Mouse (Mus musculus) inflammation-experienced regulatory T-cells, adult 6 months (primary cell): Measurements from ENCODE around the gene Rrp7a. TPM values are rescaled to one million over a fixed set of nuclear protein-coding genes. Genes with fewer than 3 reads are reported as not detected.
"Not testable (repeated sequence)": the region's sequence is repeated elsewhere in the genome, so short reads cannot be mapped to it uniquely, and the experiment has no call there.

Source experiments
- ATAC-seq: one replicate; pipeline ENCODE4 v1.8.0; 2017
- polyA plus RNA-seq, 3 experiments: library from polyadenylated mRNA; unstranded; fragments of 100-300 nt; shearing (Covaris generic); gene quantifications; one replicate each; pipeline ENCODE4 v1.2.1; 2017

Gene Rrp7a
- polyA plus RNA-seq, 3 experiments from 2014 or later: 70.6 to 86.9 (median 82.4) TPM

DNA sequence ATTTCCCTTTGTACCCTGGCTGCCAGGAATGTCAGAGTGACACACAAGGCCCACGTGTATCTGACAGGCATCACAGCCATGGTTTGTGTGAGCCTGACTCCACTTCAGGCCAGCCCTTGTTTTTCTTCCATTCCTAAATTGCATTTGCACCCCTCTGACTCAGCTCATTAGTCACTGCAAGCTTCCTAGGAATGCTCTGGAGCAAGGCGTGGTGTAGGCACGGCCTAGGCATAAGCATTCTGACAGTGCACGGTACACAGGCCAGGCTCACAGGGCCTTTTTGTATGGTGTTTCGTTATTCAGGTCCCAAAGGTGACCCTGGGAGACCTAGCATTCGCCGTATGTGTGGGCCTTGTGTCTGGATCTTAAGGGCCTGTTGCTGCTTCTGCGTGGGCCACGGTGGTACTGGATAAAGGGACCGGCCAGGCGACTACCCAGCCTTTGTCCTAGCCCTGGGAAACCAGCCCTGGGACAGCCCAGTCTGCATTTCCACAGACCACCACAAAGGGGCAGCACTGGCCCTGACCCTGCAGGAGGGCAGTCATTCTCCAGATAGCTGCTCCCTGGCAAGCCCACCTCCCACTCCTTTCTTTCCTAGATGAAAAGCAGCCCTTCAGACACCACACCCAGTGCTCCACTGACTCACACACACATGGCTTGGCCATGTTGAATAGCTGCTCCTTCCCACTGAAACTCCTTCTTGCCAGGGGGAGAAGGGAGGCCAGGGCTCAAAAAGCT is 34.5 kb upstream of the Rrp7a start:
- ATAC-seq: no peak

DNA sequence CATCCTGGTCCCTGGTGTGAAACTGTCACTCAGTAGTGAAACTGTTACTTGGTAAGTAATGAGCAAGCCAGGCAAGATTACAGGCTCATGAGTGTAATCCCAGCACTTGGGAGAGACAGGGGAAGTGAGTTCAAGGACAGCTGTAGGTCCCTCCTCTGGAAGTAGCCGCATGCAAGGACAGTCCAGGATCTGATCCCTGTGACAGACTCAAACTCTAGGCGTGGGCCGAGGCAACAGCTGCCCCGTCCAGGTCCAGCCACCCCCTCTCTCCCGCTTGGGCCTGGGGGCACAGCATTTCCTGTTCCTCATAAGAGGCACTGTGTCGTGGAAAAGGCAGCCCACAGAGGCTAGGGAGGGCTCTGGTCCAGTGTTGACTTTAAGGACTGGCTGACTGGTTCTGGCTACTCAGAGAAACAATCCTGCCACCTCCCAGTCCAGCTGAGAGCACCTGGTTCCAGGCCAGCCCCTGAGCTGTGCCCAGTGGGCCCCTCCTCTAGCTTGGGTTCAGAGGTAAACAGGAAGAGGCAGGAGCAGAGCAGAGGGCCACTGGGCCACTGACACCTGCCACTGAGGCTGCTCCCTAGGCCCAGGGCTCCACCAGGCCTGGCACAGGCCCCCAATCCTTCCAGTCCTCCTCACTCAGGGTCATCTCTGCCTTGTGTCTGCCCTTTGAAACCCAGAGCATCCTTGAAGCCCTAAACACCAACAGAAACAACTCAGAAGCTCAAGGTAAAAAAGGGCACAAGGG is 33.2 kb upstream of the Rrp7a start:
- no peak for ATAC-seq

DNA sequence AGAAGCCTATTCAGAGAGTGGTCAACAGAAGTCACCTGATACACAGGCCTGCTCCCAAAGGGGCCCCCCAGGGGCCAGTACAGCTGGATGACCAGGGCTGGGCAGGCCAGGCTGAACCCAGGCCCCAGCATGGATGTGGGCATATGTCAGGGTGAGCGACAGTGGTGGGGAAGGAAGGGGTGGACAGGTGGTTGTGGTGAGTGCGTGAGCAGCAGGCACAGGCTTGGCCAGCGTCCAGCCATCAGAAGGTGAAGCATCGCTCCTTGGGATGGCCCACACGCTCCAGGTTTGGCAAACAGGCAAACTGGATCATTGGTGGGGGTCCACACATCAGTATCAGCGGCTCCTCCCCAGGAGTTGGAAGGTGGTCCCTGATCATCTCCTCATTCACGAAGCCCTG is 31.7 kb upstream of the Rrp7a start:
- no peak for ATAC-seq

DNA sequence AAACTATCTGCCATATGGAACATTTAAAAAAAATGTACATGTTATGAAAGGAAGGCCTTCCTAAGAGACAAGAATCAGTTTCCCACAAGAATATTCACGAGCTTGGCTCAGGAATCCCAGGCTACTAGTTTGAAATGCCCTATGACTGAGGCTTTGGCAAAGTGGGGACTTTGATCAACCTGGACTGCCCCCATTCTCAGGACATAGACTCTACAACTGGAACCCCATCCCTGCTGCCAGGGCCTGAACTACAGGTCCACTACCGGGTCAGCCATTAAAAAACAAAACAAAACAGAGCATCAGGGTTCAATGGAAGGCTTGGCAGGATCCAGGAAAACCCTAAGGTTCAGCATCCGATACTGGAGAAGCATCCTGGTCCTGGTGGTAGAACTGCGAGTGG is 28.1 kb upstream of the Rrp7a start:
- ATAC-seq: no peak

DNA sequence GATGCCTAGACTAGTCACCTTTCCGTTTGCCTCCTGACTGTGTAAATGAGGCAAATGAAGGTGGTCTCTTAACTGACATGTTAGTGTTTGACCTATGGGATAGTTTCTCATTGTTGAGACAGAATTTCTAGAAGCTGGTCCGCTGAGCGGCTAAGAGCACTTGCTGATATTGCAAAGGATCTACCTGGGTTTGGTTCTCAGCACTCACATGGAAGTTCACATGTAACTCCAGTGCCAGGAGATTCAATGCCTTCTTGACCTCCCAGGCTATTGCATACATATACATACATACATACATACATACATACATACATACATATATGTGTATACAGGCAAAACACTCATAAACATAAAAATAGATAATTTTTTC is 27.5 kb upstream of the Rrp7a start:
- ATAC-seq: no peak

DNA sequence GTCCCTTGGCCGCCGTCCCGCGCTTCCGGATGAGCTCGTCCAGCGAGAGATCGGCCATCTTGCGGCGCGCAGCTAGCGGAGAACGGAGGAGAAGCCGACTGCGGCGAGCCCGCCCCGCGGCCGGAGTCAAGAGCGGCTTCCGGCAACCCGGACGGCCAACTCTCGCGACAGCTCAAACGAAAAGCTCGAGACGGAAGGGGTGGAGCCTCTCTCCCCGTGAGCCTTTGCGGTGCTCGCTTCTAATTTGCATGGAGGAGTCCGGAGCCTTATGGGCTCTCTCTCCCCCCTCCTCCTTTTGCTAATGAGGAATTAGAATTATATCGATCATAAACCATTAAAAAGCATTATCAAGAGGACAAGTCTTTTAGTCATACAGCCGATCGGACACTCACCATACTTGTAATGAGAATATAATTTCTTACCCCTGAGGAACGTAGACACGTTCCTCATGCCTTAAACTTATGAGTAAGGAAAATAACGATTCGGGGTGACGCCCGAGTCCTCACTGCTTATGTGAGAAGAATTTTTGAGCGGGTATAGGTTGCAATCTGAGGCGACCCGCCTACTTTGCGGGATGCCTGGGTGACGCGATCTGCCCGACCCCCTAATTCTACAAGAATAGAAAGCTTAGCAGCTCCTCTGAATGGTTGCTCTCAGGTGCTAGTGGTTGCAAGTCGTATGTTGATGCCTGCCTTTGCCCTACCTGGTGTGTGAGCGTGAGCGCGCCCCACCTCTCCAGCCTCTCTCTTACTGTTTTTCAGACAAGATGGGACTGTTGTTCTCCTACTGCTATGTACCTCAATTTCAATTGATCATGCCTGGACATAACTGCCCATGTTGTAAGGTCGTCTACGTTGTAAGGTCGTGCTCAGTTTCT is 26.8 kb upstream of the Rrp7a start, which contains the start of gene Poldip3:
Poldip3 (minus strand) TSS at position 189 of the 877 bp plus-strand sequence.
- peak; percentile 81 for ATAC-seq

DNA sequence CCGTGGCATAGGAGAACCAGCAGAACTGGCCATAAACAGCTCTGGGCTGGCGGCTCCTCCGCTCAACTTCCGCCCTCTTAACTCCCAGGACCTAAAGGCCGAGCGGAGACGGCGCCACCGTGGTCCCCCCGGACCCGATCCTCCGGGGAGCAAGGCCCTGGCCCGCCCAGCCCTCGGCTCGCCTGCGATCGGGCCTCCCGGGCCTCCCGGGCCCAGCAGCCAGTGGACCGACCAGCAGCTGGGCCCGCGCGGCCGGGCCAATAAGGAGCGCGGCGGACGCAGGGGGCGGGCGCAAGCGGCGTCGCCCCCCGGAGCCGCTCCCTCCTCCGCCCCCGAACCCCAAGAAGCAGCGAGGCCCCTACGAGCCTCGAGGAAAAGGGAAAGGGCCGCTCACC is 26.2 kb upstream of the Rrp7a start:
- peak; percentile 20 for ATAC-seq

DNA sequence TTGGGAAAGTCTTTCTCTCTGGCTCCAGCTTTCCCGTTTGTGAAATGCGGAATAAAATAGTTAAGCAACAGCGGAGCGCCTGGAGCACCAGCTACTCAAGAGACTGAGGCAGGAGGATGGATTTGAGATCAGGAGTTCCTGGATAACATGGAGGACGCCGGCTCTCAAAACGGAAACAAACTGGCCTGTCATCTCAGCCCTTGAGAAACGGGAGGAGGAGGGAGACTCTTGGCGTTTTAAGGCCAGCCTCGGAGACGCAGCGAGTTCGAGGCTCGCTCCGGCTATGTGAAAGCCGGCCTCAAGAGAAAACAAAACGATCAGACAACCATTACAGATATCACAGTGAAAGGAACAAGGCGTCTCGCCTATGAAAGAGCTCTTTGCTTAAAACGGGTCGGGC is 25.8 kb upstream of the Rrp7a start:
- ATAC-seq: no peak

DNA sequence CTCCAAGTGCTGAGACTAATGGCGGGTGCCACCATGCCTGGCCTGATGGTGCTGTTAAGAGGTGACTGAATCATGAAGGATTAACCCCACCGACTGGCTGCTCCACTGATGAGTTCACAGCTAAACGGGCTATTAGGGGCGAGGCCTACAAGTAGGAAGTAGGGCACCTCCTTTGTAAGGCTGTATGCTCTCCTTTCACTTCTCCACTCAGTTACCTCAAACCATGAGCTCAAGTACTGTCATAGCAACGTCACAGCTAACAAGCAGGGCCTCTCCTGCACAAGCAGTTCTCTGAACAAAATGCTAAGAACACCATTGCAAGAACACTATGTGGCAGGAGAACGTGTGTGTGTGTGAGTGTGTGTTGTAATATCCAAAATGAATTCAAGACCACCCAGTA is 22.9 kb upstream of the Rrp7a start:
- ATAC-seq: no peak

DNA sequence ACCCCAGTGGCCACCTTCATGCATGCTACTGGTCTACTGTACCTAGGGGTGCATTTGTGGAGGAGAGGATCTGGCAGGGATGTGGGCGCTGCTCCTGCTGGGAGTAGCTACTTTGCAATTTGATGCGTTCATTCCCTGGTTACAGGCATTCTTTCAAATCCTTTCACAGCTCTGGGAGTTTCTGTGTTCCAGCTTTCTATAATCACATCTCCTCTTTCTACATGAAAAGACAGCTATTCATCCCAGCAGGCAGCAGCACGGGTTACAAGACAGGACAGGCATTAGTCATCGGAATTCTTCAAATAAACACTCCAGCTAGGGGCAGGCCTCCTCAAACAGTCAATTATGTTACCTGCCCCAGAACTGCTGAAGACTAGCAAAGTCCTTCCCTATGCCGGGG is 20.3 kb upstream of the Rrp7a start:
- no peak for ATAC-seq

DNA sequence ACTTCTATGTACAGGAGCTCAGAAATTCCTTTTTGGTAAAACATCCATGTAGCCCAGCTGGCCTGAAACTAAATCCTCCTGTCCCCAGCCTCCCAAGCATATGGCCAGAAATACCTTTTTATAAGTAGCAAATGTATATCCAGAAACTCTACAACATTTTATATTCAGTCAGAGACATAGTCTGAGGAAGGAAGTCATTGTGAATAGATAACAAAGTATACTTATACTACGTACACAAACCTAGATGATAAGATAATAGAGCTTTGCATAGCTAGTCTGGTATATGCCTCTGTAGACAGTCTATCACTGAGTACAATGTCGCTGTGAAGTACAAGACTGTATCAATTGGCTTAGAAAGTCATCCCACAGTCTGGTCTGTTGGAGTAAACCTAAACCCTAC is 13.1 kb upstream of the Rrp7a start:
- ATAC-seq: no peak

DNA sequence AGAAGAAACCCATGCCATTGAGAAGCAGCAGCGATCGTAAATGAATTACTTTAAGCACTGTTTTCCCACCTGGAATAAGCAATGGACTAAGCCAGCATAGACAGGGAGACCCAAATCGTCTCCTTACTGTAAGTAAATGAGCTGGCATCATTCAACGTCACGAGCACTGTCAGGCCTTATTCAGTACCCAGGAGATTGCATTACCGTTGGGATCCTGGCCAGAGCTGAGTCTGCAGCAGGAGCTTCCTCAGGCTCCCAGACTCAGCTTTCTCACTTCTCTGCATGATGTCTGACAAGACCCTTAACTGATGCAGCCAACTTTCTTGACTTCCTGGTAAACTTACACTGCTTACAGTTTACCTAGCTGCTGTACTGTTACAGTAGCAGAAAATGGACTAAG is 12.1 kb upstream of the Rrp7a start:
- ATAC-seq: no peak

DNA sequence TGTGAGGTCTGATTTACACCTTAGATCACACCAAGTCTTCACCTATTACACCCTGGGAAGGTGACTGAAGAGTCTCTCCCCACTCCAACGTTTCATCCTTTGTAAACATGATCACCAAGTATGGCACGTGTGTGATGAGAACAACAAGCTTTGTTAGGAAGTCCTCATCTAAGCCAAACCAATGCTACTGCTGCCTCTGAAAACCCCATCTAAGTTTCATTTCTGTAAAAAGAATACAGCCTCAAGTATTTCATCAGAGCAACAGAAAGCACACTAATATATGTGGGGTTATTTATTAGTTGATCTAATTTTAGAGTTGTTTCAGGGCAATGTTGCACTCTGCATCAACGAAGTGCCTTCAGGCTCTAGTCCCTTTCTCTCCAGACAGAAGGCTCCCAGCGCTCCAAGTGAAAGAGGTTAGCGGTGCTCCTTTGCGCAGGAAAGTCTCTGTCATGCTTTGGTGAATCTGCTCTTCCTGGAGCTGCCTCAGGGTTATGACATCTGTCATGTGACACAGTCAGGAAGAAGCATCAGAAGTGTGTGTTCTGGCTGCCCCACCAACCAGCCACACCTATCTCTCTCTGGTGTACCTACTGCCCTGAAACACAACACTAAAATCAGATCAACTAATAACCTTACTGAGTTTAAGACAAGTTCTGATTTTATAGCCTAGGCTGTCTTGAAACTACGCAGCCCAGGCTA is 7.1 kb upstream of the Rrp7a start:
- ATAC-seq: no peak

DNA sequence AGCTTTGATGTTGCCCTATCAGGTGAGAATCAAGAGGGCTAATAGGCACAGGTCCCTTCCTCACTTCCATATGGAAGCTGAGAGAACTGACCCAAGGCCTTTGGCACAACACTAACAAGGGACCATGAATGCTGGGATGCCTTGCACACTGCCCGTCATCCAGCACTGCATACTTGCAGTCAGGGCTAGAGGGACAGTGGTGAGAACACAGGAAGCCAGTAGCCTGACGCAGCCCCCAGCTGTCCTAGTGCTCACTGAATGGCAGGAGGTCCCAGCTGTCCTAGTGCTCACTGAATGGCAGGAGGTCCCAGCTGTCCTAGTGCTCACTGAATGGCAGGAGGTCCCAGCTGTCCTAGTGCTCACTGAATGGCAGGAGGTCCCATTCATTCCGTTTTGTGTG is 4.4 kb upstream of the Rrp7a start:
- not testable (repeated sequence) for ATAC-seq

DNA sequence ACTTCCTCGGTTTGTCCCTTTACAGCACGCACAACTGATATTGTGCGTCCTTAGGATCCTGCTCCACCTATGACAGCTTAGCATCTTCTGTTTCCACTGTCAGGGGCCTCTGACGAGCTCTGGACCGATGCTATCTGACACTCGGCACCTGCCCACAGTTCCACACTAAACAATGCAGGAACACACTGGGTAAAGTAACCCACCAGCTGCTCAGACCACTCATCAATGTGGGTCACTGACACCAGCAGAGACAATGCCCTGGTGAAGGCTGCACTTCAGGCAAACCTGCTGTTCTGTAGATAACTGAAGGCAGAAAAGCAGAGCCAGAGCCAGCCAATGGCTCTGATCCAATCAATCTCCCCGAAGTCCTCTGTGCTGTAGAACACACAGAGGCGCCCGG is 4.0 kb upstream of the Rrp7a start:
- ATAC-seq: no peak

DNA sequence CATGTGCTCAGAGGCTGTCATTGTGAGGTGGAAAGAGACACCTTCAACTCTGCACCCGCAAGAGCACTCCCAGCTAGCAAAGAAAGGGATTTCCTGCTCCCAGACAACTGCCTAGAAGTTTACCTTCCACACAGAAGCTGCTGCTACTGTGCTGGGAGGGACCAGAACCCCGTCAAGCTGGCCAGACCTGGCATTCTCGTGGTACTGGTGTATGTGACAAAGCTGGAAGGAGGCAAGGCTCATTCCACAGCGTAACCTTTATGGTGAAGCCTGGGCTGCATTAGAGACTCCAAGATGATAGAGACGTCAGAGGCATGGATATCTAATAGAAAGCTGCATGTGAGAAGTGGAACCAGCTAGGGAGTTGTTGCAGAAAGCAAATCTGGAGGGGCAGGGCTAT is 2.0 kb upstream of the Rrp7a start:
- ATAC-seq: no peak

DNA sequence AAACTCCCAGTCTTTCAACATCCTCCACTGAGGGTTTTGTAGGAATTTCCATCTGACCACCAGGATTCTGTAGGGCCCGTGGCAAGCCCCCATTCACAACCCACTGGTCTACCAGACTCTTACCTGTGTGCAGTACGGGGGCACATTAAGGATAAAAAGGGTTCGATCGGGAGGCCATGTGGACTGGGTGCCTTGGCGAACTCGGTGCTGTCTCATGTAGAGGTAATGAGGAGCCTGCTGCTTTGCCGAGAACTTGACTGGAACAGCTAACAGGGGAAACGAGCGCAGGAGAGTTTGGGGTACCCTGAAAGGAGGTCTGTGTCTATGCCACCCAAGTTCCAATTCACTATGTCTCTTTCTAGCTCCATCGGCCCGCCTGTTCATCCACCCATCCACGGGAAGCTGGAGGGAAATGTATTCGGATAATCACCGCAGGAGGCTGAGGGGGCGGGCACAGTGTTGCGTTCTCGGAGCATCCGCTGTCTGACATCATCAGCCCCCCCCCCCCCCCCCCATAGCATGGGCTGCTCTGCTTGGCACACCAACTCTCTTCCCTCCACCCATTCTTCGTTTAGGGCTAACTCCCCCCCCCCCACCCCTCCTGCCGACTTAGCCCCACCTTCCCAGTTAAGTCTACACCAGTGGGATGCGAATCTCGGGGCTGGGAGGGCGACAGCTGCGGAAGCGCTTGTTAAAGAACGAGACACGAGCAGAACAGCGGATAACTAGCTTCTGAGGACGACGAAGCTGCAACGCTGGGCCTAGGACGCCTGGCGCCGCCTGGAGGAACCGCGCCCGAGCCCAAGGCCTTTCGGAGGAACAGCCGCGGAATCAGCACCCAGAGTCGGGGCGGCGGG is 664 bp downstream of the Rrp7a start:
- peak; percentile 80 for ATAC-seq

DNA sequence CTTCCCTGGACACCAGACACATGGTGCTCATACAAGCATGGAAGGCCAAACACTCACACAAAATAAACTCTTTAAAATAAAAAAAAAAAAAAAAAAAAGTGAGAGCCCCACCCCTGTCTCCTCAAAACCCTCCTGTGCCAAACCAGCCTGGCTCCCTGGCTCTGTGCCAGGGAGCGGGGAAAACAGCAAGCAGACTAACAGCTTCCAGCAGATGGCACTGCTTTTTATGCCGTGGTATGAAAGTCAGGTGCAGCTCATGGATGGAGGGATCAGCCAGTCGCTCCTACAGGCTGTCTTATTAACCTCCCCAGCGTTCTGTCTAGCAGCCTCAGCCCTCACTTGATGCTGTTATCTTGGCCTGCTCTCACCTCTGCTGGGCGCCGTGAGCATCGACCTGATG is 4.2 kb downstream of the Rrp7a start:
- ATAC-seq: no peak

DNA sequence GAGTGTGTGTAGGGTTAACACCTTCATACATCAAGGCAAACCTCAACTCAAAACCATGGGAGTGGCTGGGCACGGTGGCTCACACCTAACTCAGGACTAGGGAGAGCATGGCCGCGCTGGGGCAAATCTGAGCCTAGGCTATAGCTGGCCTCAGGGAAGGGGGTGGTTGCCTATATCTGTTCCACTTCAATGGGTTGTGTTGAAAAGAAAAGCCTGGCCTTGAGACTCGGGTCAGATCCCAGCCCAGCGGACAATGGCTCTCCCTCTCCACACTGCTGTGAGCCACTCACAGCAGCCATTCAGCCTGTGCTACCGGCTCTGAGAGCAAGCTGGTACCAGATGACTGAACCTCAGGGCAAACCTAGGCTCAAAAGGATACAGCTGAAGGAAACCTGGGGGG is 7.5 kb downstream of the Rrp7a start:
- ATAC-seq: no peak

DNA sequence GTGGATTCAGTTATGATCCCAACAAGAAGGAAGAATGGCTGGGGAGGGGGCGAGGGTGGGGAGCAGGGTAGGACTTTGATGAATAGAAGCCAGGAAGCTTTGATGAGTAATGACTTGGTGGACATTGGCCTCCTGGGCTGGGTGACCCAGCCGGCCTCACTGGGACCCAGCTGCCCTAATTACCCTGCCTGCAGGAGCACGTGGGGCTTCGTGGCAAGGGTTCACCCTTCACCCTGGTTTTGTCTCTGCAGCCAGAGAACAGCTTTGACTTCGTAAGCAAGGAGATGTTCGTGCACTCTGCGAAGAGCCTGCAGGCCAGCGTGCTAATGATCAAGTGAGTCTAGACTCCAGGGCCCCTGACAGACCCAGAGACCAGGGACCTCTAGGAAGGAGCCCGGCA is 8.5 kb downstream of the Rrp7a start:
- ATAC-seq: no peak

DNA sequence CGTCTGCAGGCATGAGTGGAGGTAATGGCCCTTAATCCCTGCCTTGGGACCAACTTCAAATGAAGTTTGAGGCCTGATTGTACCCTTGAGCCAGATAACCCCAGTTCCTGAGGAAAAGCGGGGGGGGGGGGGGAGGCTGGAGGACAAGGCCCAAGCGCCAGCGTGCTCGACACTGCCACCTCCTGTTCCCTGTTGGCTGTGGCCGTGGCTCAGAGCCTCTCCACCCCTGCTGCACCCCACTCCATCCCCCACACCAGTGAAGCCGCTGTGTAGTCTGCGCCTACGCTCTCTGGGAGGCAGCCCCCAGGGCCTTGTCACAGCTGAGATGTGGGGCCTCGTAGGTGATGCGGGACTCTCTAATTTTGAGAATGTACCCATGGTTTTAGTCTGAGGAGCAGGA is 9.7 kb downstream of the Rrp7a start:
- peak; percentile 56 for ATAC-seq

DNA sequence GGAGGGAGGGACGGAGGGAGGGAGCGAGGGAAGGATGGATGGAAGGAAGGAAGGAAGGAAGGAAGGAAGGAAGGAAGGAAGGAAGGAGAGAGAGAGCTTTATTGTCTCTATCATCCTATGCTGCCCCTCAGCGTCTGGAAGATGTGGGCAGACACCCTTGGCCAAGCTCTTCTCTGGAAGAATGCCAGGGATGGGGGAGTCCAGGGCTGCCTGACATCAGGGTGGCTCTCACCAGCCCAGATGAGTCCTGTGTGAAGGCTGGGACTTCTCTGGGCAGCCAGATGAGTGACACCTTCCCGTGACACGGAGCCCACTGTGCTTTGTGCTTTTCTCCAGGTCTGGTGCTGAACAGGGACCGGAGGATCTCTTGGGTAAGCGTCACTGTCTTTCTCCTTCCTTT is 10.7 kb downstream of the Rrp7a start:
- no peak for ATAC-seq
